Mouse (Mus musculus) liver (tissue): Measurements from ENCODE around the gene Olfr1212.

ENCODE experiments used
- DNase-seq: peaks from one replicate; pipeline ENCODE4 v3.0.0-alpha.2; 2020; ENCODE audit warnings: mixed read lengths

The Olfr1212 gene

GRCm38 (mm10) chr2:88953669-88954068 is at the start of gene Olfr1212:
Gene Olfr1212 (plus strand): TSS chr2:88953969.
- DNase-seq: no peak

GRCm38 (mm10) chr2:88915057-88915456 is 38.7 kb upstream of the Olfr1212 start, which contains the start of gene Olfr1209:
Gene Olfr1209 (minus strand): TSS chr2:88915157.
- no peak for DNase-seq

- DNase-seq: no peak
Observed at GRCm38 (mm10) chr2:88938011-88938410, 15.8 kb upstream of the Olfr1212 start, which contains the start of gene Olfr1211. Gene Olfr1211 (minus strand): TSS chr2:88938111.

- no peak for DNase-seq
Observed at GRCm38 (mm10) chr2:88980181-88980580, 26.4 kb downstream of the Olfr1212 start, which contains the start of gene Gm13762. Gene Gm13762 (minus strand): TSS chr2:88980281.

GRCm38 (mm10) chr2:88992553-88992952 is 38.8 kb downstream of the Olfr1212 start, which contains the start of gene Olfr1214:
Gene Olfr1214 (minus strand): TSS chr2:88992653.
- DNase-seq: no peak

- DNase-seq: no peak
Observed at GRCm38 (mm10) chr2:89006873-89007272, 53.1 kb downstream of the Olfr1212 start, which contains the start of gene Olfr1215. Gene Olfr1215 (minus strand): TSS chr2:89006973.
